Mouse (Mus musculus): ENCODE data around the gene Aasdh.

DNA sequence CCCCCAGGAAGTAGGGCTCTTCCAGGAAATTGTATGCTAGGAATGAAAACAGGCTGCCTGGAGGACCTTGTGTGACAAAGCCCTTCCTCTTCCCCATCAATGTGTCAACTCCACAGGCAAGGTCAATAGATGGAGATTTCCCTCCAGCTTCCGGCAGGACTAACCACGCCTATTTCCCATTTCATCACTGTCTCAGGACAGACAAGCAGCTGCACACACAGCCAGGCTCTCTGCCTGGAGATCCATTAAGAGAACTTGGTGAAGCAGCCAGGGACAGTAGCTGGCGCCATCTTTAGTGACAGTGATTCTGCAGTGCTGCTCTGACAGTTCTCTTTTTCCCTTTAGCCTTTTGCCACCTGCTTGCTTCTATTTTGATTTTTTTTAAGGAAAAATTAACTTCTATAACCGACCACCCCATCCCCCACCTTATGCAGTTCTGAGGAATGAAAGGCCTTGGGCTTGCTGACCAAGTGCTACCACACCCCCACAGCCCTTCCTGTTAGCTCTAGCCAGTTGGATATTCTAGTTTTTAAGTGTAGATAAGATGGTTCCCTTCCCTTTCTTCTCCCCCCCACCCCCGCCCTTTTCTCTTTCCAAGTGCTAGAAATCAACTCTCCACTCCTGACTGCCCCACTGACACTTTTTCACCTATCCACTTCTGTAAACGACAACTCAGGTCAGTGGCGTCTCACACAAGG is 24.0 kb upstream of the Aasdh start:
- TF ChIP-seq CTCF (IDR thresholded peaks at IDR 0.05; ENCODE audit: borderline replicate concordance, control insufficient read depth, extremely low read depth, insufficient read depth, low read length, poor library complexity) (no peak), POLR2A (IDR thresholded peaks at IDR 0.05; ENCODE audit: control insufficient read depth, extremely low read depth, insufficient read depth, low read length, poor library complexity) (no peak)
